Mouse (Mus musculus): ENCODE measurements around the gene Upf2. TPM values are rescaled to one million over a fixed set of nuclear protein-coding genes. Genes with fewer than 3 reads are reported as not detected.
A peak's percentile ranks its signal among the peaks of the same experiment; 100 is the strongest.

Upf2 gene
- polyA plus RNA-seq, 1 experiment = 4.5 TPM

DNA sequence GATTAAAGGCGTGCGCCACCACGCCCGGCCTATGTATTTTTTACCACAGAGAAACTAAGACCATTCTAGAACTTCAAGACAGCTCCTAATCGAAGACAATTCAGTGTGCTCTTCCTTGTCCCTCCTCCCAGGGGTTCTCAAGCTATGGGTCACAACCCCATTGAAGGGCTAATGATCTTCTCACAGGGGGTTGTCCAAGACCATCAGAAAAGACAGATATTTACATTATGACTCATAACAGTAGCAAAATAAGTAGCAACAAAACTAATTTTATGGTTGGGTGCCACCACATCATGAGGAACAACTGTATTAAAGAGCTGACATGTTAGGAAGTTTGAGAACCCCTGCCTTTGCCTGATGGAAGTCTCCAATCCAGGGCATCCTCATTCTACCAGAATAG, 19.3 kb upstream of the Upf2 start:
- DNase-seq = no peak
- TF ChIP-seq POLR2A (IDR thresholded peaks at IDR 0.05; ENCODE audit: borderline replicate concordance, extremely low read depth, low read depth, low read length) (no peak), CTCF (IDR thresholded peaks at IDR 0.05; ENCODE audit: insufficient read depth, low read length) (no peak)
- Histone ChIP-seq H3K4me3 (replicated peaks; ENCODE audit: extremely low read depth, low read depth, low read length) (no peak overlapping the region), H3K4me1 (ENCODE audit: control insufficient read depth, insufficient read depth, low read length) (no peaks in the 10 kb centered on the region)
- WGBS = 94% methylated on average over 5 of the region's 5 CpGs

DNA sequence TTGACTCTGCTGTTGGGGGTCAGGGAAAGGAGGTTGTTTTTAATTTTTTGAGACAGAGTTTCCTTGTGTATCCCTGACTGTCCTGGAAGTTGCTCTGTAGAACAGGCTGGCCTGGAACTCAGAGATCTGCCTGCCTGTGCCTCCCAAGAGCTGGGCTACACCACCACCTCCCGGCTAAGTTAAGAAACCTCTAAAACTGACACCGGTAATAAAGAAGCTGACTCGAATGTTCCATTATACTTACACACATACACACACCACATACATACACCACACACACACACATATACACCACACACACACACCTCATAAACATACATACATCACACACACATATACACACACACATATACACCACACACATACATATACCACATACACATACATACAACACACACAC, 16.3 kb upstream of the Upf2 start:
- 92% methylated on average over 3 of the region's 3 CpGs for WGBS
- Histone ChIP-seq H3K4me3 (replicated peaks; ENCODE audit: extremely low read depth, low read depth, low read length) (no peak overlapping the region), H3K4me1 (ENCODE audit: control insufficient read depth, insufficient read depth, low read length) (no peaks in the 10 kb centered on the region)
- DNase-seq = no peak
- TF ChIP-seq CTCF (IDR thresholded peaks at IDR 0.05; ENCODE audit: insufficient read depth, low read length) (no peak), POLR2A (IDR thresholded peaks at IDR 0.05; ENCODE audit: borderline replicate concordance, extremely low read depth, low read depth, low read length) (no peak)

DNA sequence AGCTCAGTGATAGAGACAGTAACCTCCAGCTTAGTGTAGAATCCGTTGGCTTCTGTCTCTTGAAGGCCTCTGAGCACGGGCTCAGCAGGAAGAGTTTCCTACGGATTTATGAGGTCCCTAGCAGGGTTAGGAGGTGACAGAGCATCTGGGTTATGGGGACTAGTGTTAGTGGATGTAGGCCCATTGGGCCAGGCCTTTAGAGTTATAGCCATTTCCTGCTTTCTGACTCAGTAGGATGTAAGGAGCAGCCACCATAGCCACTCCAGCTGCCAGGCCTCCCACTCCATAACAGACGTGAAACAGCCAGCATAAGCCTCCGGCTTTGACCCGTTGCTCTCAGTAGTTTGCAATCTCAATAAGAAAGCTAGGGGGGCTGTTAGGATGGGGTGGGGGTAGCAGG, 15.2 kb upstream of the Upf2 start:
- TF ChIP-seq POLR2A (IDR thresholded peaks at IDR 0.05; ENCODE audit: borderline replicate concordance, extremely low read depth, low read depth, low read length) (no peak), CTCF (IDR thresholded peaks at IDR 0.05; ENCODE audit: insufficient read depth, low read length) (no peak)
- no peak for DNase-seq
- no peak overlapping the region for H3K4me3 ChIP-seq (replicated peaks; ENCODE audit: extremely low read depth, low read depth, low read length)
- H3K4me1 ChIP-seq (ENCODE audit: control insufficient read depth, insufficient read depth, low read length) = no peaks in the 10 kb centered on the region
- 69% methylated on average over 6 of the region's 6 CpGs for WGBS

DNA sequence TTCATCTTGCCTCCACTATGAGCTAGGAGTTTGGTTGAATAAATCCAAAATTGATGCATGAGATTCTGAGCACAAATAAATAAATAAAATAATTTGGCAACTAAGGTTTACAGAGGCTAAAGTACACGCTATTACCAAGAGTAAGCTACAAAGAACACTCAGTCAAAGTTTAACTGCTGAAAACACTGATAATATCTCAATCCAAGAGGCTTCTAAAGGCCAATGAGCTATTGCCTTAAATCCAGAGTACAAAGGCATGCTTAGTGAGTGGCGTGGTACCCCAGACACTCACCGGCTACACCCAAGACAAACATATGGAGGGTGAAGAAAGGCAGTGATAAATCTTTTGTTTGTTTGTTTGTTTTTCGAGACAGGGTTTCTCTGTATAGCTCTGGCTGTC, 14.7 kb upstream of the Upf2 start:
- 82% methylated on average over 4 of the region's 4 CpGs for WGBS
- Histone ChIP-seq H3K4me1 (ENCODE audit: control insufficient read depth, insufficient read depth, low read length) (no peaks in the 10 kb centered on the region), H3K4me3 (replicated peaks; ENCODE audit: extremely low read depth, low read depth, low read length) (no peak overlapping the region)
- TF ChIP-seq CTCF (IDR thresholded peaks at IDR 0.05; ENCODE audit: insufficient read depth, low read length) (no peak), POLR2A (IDR thresholded peaks at IDR 0.05; ENCODE audit: borderline replicate concordance, extremely low read depth, low read depth, low read length) (no peak)
- no peak for DNase-seq

DNA sequence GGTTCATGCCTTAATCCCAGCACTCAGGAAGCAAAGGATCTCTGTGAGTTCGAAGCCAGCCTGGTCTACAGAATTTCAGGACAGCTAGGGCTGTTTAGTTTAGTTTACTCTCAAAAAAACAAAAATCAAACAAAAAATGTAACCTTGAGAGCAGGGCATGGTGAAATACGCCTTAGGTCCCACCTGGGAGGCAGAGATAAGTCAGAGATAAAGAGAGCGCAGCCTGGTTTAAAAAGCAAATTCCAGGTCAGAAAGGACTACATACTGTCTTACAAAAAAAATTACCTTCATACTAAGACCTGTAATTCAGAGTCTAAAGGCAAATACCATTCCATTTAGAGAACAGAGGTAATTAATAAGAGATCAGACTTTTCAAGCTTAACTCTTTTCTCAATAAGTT, 11.9 kb upstream of the Upf2 start:
- Histone ChIP-seq H3K4me1 (ENCODE audit: control insufficient read depth, insufficient read depth, low read length) (no peaks in the 10 kb centered on the region; the same call in 1 of the 2 replicates), H3K4me3 (replicated peaks; ENCODE audit: extremely low read depth, low read depth, low read length) (no peak overlapping the region)
- DNase-seq = no peak
- 89% methylated on average over 3 of the region's 3 CpGs for WGBS
- TF ChIP-seq CTCF (IDR thresholded peaks at IDR 0.05; ENCODE audit: insufficient read depth, low read length) = no peak
- no peak for TF ChIP-seq POLR2A (IDR thresholded peaks at IDR 0.05; ENCODE audit: borderline replicate concordance, extremely low read depth, low read depth, low read length)

DNA sequence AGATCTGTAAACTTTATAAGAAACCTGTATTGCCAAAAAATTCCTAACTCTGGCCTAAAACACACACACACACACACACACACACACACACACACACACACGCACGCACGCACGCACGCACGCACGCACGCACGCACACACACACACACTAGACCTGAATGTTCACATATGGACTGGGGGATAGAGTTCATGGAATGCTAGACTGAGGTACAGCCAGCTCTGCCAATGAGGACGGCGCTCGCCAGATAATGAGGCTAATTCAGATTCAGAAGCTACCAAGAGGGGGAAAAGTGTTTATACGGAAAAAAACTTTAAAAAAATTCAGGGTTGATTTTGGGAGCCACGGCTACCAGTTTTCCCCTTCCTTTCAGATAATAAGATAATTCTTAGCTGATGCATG, 11.4 kb upstream of the Upf2 start:
- 89% methylated on average over 14 of the region's 14 CpGs for WGBS
- no peak overlapping the region for H3K4me3 ChIP-seq (replicated peaks; ENCODE audit: extremely low read depth, low read depth, low read length)
- TF ChIP-seq POLR2A (IDR thresholded peaks at IDR 0.05; ENCODE audit: borderline replicate concordance, extremely low read depth, low read depth, low read length) (no peak), CTCF (IDR thresholded peaks at IDR 0.05; ENCODE audit: insufficient read depth, low read length) (no peak)
- H3K4me1 ChIP-seq (ENCODE audit: control insufficient read depth, insufficient read depth, low read length) = no peaks in the 10 kb centered on the region; the same call in 1 of the 2 replicates
- no peak for DNase-seq

DNA sequence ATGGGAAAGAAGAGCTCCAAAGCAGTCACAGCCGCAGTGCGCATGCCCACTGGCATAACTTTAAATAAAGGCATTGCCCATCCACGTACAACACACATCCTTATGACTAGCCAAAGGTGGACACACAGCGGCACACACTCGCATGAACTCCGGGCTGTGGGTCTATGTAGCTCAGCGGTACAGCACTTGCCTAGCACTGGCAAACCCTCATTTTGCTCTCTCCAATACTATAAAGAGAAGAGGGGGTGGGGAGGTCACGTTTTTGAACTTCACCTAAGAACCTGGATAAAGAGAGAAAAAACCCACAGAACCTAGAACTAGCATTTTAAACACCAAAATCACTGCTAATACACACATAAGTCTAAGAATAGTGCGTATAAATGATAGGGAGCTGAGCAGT, 10.3 kb upstream of the Upf2 start:
- DNase-seq = no peak
- no peak overlapping the region for H3K4me3 ChIP-seq (replicated peaks; ENCODE audit: extremely low read depth, low read depth, low read length)
- H3K4me1 ChIP-seq (ENCODE audit: control insufficient read depth, insufficient read depth, low read length) = no peaks in the 10 kb centered on the region; the same call in 1 of the 2 replicates
- no peak for TF ChIP-seq POLR2A (IDR thresholded peaks at IDR 0.05; ENCODE audit: borderline replicate concordance, extremely low read depth, low read depth, low read length)
- TF ChIP-seq CTCF (IDR thresholded peaks at IDR 0.05; ENCODE audit: insufficient read depth, low read length) = no peak
- WGBS = 92% methylated on average over 9 of the region's 9 CpGs

DNA sequence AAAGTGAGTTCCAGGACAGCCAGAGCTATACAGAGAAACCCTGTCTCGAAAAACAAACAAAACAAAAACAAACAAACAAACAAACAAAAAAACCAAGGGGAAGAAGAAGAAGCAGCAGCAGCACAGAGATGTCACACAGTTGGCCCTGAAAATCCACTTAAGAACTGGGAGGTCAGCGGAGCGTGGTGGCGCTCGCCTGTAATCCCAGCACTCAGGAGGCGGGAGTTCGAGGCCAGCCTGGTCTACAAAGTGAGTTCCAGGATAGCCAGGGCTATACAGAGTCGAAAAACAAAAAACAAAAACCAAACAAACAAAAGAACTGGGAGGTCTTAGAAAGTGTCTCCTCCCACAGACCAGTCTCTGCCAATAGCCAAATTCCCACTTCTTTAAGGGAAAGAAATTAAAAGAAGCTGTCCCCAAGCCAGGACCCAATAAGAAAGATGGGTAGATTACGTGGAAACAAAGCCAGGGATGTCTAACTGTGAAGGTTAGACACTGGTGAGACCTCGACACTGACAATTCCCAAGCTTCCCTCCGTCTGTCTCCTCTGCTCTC, 9.3 kb upstream of the Upf2 start:
- 63% methylated on average over 11 of the region's 11 CpGs for WGBS
- peak overlapping the region; percentile 76 for H3K4me3 ChIP-seq (replicated peaks; ENCODE audit: extremely low read depth, low read depth, low read length)
- no peak for TF ChIP-seq CTCF (IDR thresholded peaks at IDR 0.05; ENCODE audit: insufficient read depth, low read length)
- TF ChIP-seq POLR2A (IDR thresholded peaks at IDR 0.05; ENCODE audit: borderline replicate concordance, extremely low read depth, low read depth, low read length) = no peak
- no peak for DNase-seq
- H3K4me1 ChIP-seq (ENCODE audit: control insufficient read depth, insufficient read depth, low read length) = no peaks in the 10 kb centered on the region; the same call in 1 of the 2 replicates

DNA sequence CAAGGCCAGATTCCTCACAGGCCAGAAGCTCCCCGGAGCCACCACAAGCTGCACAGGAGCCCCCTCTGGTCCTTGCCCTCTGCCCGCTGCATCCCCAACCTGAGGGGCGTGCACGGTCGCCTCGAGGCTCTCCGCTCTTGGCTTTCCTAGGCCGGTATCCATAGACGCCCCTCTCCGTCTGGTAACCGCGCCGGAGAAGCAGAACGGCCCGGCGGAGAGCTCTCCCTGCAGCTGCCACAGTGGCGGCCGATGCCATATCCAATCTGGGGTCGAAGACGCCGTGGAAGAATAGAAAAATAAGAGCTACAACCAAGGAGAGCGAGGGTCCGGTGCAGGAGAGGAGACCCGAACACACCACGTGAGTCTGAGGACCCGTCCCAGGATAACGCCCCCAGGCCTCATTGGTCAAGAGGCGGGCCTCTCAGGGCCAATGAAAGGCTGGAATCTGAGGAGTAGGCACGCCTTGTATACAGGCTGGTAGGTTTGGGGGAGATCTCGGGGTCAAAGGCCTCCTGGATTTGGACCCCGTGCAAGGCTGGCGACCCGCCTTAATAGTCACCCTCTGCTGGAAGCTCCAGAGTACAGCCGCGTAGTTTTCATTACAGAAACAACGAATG, 8.7 kb upstream of the Upf2 start, which contains the start of gene Dhtkd1:
TSS of gene Dhtkd1 (minus strand) at position 377 of the 617 bp plus-strand sequence.
- DNase-seq = peak; percentile 68
- 3% methylated on average over 36 of the region's 36 CpGs for WGBS
- TF ChIP-seq POLR2A (IDR thresholded peaks at IDR 0.05; ENCODE audit: borderline replicate concordance, extremely low read depth, low read depth, low read length) (0 out of 2 replicates have a peak, but pooled peaks have one; percentile 23), CTCF (IDR thresholded peaks at IDR 0.05; ENCODE audit: insufficient read depth, low read length) (no peak)
- H3K4me3 ChIP-seq (replicated peaks; ENCODE audit: extremely low read depth, low read depth, low read length) = peak within 1 kb of the TSS; percentile 76
- no peaks in the 10 kb centered on the region; the same call in 1 of the 2 replicates for H3K4me1 ChIP-seq (ENCODE audit: control insufficient read depth, insufficient read depth, low read length)

DNA sequence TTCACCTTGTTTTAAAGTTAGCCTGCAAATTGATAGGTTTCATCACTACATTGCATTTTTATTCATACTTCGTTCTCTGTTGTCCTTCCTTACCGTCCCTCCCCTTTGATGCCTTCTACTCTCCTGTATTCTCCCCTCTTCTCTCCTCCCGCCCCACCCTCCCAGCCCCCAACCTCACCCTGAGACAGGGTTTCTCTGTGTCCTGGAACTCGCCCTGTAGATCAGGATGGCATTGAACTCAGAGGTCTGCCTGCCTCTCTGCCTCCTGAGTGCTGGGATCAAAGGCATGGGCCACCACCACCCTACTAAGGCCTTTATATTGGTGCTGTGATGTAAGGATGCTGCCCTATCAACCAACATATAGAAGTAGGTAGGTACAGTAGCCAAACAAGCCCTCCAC, 8.2 kb upstream of the Upf2 start:
- no peak for TF ChIP-seq CTCF (IDR thresholded peaks at IDR 0.05; ENCODE audit: insufficient read depth, low read length)
- no peak for TF ChIP-seq POLR2A (IDR thresholded peaks at IDR 0.05; ENCODE audit: borderline replicate concordance, extremely low read depth, low read depth, low read length)
- no peak overlapping the region for H3K4me3 ChIP-seq (replicated peaks; ENCODE audit: extremely low read depth, low read depth, low read length)
- no peak for DNase-seq
- H3K4me1 ChIP-seq (ENCODE audit: control insufficient read depth, insufficient read depth, low read length) = no peaks in the 10 kb centered on the region; the same call in 1 of the 2 replicates
- 43% methylated on average over 4 of the region's 4 CpGs for WGBS

All from lung, adult 2 months (tissue).